Mouse (Mus musculus) megakaryocyte, embryonic 14.5 days (primary cell): ENCODE data around the gene Anapc11.
A peak's percentile ranks its signal among the peaks of the same experiment; 100 is the strongest.

Source experiments
- FLI1 ChIP-seq: IDR thresholded peaks from 2 replicates; pipeline ENCODE4 v1.6.1; 2012; ENCODE audit warnings: low read length, inconsistent platforms, mixed read lengths
- GATA1 ChIP-seq: IDR thresholded peaks from 3 replicates; pipeline ENCODE4 v1.6.1; 2012; ENCODE audit warnings: mixed read lengths, low read length, inconsistent platforms, borderline replicate concordance

DNA sequence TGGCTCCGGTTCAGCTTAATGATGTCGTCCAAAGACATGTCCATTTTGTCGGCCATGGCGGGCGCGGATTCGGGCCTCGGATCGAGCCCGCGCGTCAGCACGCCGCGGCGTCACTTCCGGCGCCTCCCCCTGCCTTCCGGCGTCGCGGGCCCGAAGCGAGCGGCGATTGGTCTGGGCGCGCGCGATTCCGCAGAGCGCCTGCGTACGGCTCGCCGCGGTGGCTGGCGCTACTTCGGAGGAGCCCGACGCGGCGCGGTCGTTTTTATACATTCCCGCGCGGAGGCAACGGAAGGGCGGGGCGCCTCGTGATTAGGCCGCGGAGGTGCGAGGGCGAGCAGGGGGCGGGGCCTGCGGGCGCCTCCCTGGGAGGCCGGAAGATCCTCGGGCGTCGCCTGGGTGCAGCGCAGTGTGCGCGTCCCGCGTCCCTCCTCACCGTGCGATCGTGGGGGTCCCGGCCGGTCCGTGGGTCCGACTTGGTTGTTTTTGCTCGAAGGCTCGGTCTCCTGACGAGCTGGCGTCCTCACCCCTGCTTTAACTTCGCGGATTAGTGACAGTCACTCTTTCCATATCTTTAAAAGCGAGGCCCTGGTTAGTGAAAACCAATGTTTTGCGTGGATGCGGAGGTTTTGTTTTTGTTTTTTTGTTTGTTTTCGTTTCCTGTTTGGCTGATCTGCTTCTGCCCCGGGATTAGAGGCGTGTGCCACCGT is at the start of gene Anapc11, which contains the start of gene Alyref:
- TF ChIP-seq GATA1 (no peak), FLI1 (peak; percentile 90; the same call in 1 of the 2 replicates)
